Mouse (Mus musculus) spleen, postnatal 4 days (tissue): ENCODE measurements around the gene Tmem50a.
"Not testable (repeated sequence)": the region's sequence is repeated elsewhere in the genome, so short reads cannot be mapped to it uniquely, and the experiment has no call there.

ENCODE experiments used
- DNase-seq, 2 experiments: peaks; one replicate each; pipeline ENCODE4 v3.0.0; 2022; ENCODE audit warnings: low spot score in 2 of 2

The Tmem50a gene

GRCm38 (mm10) chr4:134923258-134924018 lies 8.6 kb upstream of the Tmem50a start, which contains the start of gene Rsrp1:
TSS of gene Rsrp1 (plus strand) at chr4:134923592.
- peak; percentile 98 for DNase-seq

GRCm38 (mm10) chr4:134922925-134923244 lies 8.1 kb upstream of the Tmem50a start:
- DNase-seq, result peak; percentile 71 to 86

DNA sequence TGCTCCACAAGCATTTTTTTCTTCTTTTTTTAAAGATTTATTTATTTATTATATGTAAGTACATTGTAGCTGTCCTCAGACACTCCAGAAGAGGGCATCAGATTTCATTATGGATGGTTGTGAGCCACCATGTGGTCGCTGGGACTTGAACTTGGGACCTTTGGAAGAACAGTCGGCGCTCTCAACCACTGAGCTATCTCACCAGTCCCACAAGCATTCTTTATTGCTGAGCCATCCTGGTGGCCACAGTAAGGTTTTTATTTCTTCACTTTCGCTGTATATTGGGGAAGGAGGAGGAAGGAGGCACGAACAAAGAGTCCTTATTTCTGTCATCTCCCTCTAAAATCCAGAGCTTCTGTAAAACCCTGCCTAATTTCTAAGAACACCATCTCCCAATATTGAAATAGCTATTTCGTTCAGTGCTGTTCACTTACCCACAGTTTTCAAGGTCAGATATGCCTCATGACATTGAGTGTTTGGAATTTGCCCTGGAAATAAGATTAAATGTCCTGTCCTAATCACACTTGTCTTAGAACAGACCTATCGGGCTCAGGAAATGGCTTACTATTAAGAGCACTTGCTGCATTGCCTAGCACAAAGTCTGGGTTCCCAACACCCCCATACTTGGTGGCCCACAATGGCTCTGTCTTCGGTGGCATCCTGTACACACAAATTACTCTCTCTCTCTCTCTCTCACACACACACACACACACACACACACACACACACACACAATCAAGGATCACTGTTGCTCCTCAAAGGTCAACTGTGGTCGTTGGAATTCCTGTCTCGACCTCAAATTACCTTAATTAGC lies 7.5 kb upstream of the Tmem50a start:
- DNase-seq, result no peak

GRCm38 (mm10) chr4:134921703-134922102 lies 6.9 kb upstream of the Tmem50a start:
- DNase-seq, result no peak

GRCm38 (mm10) chr4:134920631-134921030 lies 5.8 kb upstream of the Tmem50a start:
- DNase-seq, result no peak

DNA sequence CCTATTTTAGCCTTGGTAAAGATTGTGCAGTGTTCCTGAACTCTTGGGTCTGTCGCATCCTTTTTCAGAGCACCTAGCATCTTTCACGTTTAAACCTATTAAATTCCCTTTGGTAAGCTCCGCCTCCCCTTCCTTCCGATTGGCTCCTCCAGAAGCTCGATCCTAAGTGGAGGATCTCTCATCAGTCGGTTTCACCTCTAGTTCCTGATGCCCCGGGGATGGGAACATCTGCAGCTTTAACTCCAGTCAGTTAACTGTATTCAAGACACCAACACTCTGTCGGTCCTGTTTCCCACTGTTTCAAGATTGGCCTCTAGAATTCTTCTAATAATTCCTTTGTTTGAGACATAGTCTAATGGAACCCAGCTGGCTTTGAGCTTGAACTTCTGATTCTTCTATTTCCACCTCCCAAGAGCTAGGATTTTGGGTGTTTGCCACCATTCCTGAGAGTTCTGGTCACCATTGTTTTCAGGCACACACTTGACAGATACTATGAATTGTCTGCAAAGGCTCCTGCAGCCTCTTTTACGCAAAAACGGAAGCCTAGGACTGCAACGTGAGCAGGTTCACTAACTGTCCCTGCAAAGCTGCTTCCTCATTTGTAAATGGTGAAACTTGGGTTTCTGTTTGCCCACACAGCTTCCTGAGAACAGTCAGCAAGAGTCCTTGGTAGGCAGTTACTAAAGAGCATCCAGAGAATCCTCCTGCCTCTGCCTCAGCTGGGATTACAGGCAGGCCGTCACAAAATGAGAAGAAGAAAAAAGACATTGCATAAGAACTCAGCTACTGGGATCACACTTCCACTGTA lies 5.1 kb upstream of the Tmem50a start:
- DNase-seq, result peak in 1 of 2 experiments; percentile 42

DNA sequence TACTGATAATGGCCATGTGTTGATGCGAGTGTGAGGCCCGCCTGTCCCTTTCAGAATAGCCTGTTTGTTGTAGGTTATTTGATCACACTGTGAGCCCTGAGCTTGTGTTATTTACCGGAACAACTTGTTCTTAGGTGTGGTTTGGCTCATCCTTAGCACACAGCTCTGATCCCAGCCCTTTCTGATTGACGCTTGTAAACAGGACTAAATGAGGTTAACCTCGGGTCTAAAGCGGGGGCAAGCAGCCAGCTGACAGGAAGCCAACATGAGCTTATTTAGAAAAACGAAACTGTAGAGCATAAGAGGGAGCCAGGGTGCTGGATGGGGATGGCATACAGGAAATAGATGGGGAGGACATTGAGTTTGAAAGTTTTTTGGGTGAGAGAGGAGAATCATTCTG lies 3.6 kb upstream of the Tmem50a start:
- peak in 1 of 2 experiments; percentile 53 for DNase-seq

DNA sequence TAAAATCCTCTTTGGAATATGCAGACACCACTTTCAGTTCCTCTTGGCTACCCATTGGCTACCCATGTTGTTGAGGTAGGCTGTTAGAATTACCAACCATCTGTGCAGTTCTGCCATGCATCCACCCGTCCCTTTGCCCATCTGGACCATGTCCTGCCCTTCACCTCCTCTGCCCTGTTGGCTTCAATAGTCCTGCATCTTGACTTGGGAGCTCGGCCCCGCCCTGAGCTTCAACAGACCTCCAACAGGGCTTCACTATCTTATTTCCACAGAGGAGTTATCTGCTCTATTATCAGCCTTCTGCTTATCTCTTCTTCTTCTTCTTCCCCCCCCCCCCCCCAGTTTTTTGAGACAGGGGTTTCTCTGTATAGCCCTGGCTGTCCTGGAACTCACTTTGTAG lies 2.4 kb upstream of the Tmem50a start:
- DNase-seq, result no peak

DNA sequence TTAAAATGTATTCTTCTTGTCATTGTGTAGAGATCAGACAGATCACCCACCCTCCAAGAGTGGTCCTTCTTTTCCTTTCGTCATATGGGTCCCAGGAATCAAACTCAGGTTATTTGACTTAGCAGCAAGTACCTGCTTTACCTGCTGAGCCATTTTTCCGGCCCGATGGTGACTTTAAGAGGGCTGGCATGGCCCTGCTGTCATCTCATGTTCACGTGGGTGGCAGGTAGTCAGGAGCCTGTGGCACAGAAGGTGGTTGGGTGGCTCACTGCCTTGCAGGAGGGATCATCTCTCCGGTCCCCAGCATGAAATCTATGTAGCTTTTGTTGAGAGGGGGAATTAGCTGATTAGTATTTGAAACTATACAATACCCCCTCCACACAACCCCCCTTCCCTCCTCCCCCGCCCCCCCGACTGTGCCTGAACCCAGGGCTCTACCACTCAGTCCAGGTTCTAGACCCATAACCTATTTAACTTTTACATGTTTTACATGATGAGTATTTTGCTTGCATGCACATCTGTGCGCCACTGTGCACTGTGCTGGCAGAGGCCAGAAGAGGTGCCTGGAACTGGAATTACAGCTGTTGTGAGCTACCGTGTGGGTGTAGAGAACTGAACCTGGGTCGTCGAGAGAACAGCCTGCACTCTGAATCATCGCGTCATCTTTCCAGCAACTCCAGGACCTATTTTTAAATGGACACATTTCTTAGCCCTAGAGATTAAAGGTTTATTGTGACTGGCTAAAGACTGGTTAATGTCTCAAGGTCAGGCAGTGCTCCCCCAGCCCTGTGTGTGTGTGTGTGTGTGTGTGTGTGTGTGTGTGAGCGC lies 613 bp upstream of the Tmem50a start:
- DNase-seq, result no peak

GRCm38 (mm10) chr4:134914122-134914863 lies 531 bp downstream of the Tmem50a start:
- DNase-seq, result no peak

GRCm38 (mm10) chr4:134913413-134913812 lies 1.4 kb downstream of the Tmem50a start:
- DNase-seq, result peak; percentile 86 to 95

GRCm38 (mm10) chr4:134911406-134911805 lies 3.4 kb downstream of the Tmem50a start:
- DNase-seq, result not testable (repeated sequence)

- DNase-seq, result no peak
Observed at GRCm38 (mm10) chr4:134903046-134903445, 11.8 kb downstream of the Tmem50a start.

GRCm38 (mm10) chr4:134901126-134901525 lies 13.7 kb downstream of the Tmem50a start:
- no peak for DNase-seq

- DNase-seq, result no peak
Observed at GRCm38 (mm10) chr4:134897256-134897655, 17.6 kb downstream of the Tmem50a start.

DNA sequence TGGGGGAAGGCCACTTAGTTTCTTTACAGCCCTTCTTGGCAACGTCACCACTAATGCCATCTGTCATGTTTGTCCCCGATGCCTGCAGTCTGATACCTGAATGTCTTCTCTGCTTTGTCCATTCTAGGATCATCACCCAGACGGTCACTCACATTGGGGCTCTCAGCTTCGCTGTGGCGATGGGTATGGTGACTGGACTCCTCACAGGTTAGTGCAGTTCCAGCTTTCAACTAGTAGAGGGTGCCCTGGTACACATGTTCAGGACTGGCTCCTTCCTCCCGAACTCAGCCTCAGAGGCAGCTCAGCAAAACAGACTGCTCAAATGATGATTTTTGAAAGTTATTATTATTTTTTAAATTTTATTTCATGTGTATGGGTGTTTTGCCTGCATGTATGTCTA lies 22.7 kb downstream of the Tmem50a start:
- peak; percentile 70 to 84 for DNase-seq

DNA sequence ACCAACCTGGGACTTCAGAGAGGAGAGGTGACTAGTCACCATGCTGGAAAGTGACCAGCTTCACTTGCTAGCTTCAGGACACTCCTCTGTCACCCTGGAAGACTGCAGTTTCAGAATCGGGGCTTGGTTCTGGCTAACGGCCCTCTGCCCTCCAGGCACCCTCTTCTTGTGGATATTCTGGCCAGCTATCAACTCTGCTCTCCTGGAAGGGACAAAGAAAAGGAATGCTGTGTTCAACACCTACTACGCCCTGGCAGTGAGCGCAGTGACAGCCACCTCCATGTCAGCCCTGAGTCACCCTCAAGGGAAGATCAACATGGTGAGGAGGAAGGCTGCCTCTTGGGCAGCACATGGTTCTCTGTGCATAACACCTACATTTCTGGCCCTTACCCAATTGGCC lies 30.5 kb downstream of the Tmem50a start:
- no peak for DNase-seq

- no peak for DNase-seq
Observed at GRCm38 (mm10) chr4:134883808-134884207, 31.0 kb downstream of the Tmem50a start.

- peak in 1 of 2 experiments; percentile 80 for DNase-seq
Observed at GRCm38 (mm10) chr4:134883266-134883665, 31.6 kb downstream of the Tmem50a start.

- DNase-seq, result peak in 1 of 2 experiments; percentile 77
Observed at GRCm38 (mm10) chr4:134880041-134880440, 34.8 kb downstream of the Tmem50a start.
